Mouse (Mus musculus) small intestine, adult 2 months (tissue): ENCODE measurements around the gene Fgd2. TPM values are rescaled to one million over a fixed set of nuclear protein-coding genes. Genes with fewer than 3 reads are reported as not detected.

ENCODE experiments used
- H3K27ac ChIP-seq: fragments of 200-500 bp; 2 replicates; pipeline ENCODE4 v1.5.1; 2012; ENCODE audit warnings: low read depth, low read length, control low read depth, inconsistent platforms; ENCODE audit not compliant: insufficient read depth
- H3K27me3 ChIP-seq: fragments of 200-500 bp; 2 replicates; pipeline ENCODE4 v1.6.1; 2012; ENCODE audit warnings: mild to moderate bottlenecking, moderate library complexity, low read length, inconsistent platforms; ENCODE audit not compliant: control insufficient read depth, insufficient read depth
- H3K36me3 ChIP-seq: fragments of 200-500 bp; 2 replicates; pipeline ENCODE4 v1.6.1; 2012; ENCODE audit warnings: mild to moderate bottlenecking, low read length, control low read depth, inconsistent platforms; ENCODE audit not compliant: control insufficient read depth, insufficient read depth
- H3K4me1 ChIP-seq: fragments of 200-500 bp; 2 replicates; pipeline ENCODE4 v1.6.1; 2012; ENCODE audit warnings: low read length, inconsistent platforms, mixed read lengths; ENCODE audit not compliant: control insufficient read depth, insufficient read depth, insufficient read length
- H3K4me3 ChIP-seq: fragments of 200-500 bp; 2 replicates; pipeline ENCODE4 v1.5.1; 2012; ENCODE audit warnings: low read depth, mild to moderate bottlenecking, control low read depth, inconsistent platforms, low read length, moderate library complexity
- CTCF ChIP-seq: fragments of 200-500 bp; IDR thresholded peaks from 2 replicates; pipeline ENCODE4 v1.5.1; 2012; ENCODE audit warnings: low read depth, mild to moderate bottlenecking, control low read depth, inconsistent platforms, low read length, moderate library complexity, mixed read lengths; ENCODE audit not compliant: insufficient replicate concordance, insufficient read length; ENCODE audit errors: extremely low read depth
- POLR2A ChIP-seq: fragments of 200-500 bp; IDR thresholded peaks from 2 replicates; pipeline ENCODE4 v1.6.1; 2012; ENCODE audit warnings: low read depth, mild to moderate bottlenecking, control low read depth, inconsistent platforms, low read length, moderate library complexity
- WGBS: fragments of 180-500 bp; shearing (Covaris S2); methylation state at CpG from one replicate; pipeline ENCODE4 v1.1.7; 2018; 5-methylcytosine and 5-hydroxymethylcytosine counted together
- polyA plus RNA-seq: library from polyadenylated mRNA; depleted of rRNA; stranded (reverse); fragments of >200 nt; gene quantifications from 2 replicates; pipeline ENCODE4 v1.2.3, GENCODE M21; 2012

Fgd2 gene
- polyA plus RNA-seq, 1 experiment, result 16.3 TPM

- Histone ChIP-seq H3K36me3 (no peaks in the 10 kb centered on the region), H3K27me3 (no peaks in the 10 kb centered on the region), H3K4me3 (no peak overlapping the region), H3K27ac (no peak overlapping the region), H3K4me1 (peaks cover 5% of the 10 kb centered on the region)
- WGBS, result 58% methylated on average over 6 of the region's 6 CpGs
- TF ChIP-seq CTCF (no peak), POLR2A (no peak)
Observed at GRCm38 (mm10) chr17:29318731-29319250, 41.9 kb upstream of the Fgd2 start.

- TF ChIP-seq CTCF (no peak), POLR2A (no peak)
- H3K4me1 ChIP-seq, result peaks cover 5% of the 10 kb centered on the region
- H3K36me3 ChIP-seq, result no peaks in the 10 kb centered on the region
- 87% methylated on average over 7 of the region's 7 CpGs for WGBS
- H3K27ac ChIP-seq, result no peak overlapping the region
- H3K4me3 ChIP-seq, result no peak overlapping the region
- H3K27me3 ChIP-seq, result no peaks in the 10 kb centered on the region
Observed at GRCm38 (mm10) chr17:29319476-29319875, 41.2 kb upstream of the Fgd2 start.

GRCm38 (mm10) chr17:29319881-29320639 is 40.7 kb upstream of the Fgd2 start:
- Histone ChIP-seq H3K36me3 (no peaks in the 10 kb centered on the region), H3K27me3 (no peaks in the 10 kb centered on the region), H3K4me3 (no peak overlapping the region), H3K27ac (no peak overlapping the region), H3K4me1 (peaks cover 5% of the 10 kb centered on the region)
- WGBS, result 45% methylated on average over 8 of the region's 8 CpGs
- TF ChIP-seq POLR2A, result no peak
- TF ChIP-seq CTCF, result no peak

DNA sequence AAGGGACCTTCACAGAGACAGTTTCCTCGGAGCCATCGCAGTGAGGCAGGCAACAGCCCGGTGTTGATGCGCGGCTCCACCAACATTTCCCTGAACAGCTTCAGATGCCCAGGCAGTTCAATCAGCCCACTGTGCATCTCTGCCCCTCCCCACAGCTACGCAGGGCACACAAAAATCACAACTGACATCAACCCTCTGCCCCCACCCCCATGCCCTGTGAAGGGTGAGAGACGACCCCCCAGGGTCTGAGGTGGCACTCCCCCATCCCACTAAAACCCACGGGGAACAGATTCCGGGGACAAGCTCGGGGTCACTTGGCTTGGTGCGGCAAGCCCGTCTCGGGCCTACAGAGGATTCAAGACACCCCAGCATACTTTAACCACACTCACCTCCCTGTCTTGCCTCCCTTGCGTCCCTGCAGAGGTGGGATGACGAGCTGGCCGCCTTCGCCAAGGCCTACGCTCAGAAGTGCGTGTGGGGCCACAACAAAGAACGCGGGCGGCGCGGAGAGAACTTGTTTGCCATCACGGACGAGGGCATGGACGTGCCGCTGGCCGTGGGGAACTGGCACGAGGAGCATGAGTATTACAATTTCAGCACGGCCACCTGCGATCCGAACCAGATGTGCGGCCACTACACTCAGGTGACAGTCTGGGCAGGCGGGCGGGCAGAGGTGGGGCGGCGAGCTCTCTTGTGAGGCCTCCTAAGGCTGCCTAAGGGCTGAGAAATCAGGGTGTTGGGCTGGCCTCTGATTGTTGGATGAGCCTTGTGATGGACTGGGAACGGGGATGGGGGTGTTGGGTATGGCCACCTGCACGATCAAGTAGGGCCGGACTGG is 38.7 kb upstream of the Fgd2 start:
- no peak for TF ChIP-seq CTCF
- no peak for TF ChIP-seq POLR2A
- Histone ChIP-seq H3K4me1 (peaks cover 5% of the 10 kb centered on the region), H3K27me3 (no peaks in the 10 kb centered on the region; the same call in 1 of the 2 replicates), H3K36me3 (no peaks in the 10 kb centered on the region), H3K4me3 (peak overlapping the region; percentile 36), H3K27ac (no peak overlapping the region)
- 43% methylated on average over 41 of the region's 41 CpGs for WGBS

DNA sequence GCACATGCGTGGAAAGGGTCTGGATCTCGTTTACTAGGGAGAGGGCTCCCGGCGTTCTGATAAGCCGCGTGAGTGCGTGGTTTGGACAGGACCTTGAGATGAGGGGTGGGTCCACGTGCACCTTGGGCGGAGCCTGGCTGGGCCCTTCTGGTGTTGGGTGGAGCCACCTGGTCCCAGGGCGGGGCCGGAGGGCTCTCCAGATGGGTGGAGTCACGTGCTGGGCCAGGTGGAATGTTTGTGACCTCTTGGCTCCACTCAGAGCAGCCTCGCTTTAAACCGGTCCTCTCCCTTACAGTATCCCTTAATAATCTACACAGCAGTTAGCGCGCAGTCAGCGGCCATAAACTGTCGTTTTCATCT is 38.1 kb upstream of the Fgd2 start:
- peak overlapping the region; percentile 36 for H3K4me3 ChIP-seq
- no peak for TF ChIP-seq CTCF
- no peak for TF ChIP-seq POLR2A
- no peaks in the 10 kb centered on the region for H3K36me3 ChIP-seq
- no peaks in the 10 kb centered on the region; the same call in 1 of the 2 replicates for H3K27me3 ChIP-seq
- WGBS, result 18% methylated on average over 18 of the region's 18 CpGs
- no peak overlapping the region for H3K27ac ChIP-seq
- H3K4me1 ChIP-seq, result peaks cover 5% of the 10 kb centered on the region

DNA sequence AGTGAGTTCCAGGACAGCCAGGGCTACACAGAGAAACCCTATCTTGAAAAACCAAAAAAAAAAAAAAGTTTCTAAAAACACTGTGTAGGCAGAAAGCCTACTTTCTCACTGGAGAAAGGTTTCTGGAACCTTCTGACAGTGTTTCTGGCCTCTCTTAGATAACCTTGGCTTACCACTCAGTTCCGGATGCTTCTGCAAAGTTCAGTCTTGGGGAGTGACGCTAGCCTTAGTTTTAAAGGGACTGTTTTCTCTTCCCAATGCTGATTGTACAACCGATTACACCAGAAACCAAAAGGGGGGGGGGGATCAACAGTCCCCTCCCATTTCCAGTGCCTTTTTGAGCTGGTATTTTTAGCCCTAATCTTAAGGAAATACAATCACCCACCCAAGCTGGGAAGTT is 37.1 kb upstream of the Fgd2 start:
- H3K27ac ChIP-seq, result no peak overlapping the region
- no peaks in the 10 kb centered on the region; the same call in 1 of the 2 replicates for H3K27me3 ChIP-seq
- no peak overlapping the region for H3K4me3 ChIP-seq
- H3K4me1 ChIP-seq, result peaks cover 5% of the 10 kb centered on the region
- TF ChIP-seq POLR2A (no peak), CTCF (no peak)
- H3K36me3 ChIP-seq, result no peaks in the 10 kb centered on the region
- 94% methylated on average over 3 of the region's 3 CpGs for WGBS

GRCm38 (mm10) chr17:29325831-29326230 is 34.9 kb upstream of the Fgd2 start:
- 94% methylated on average over 13 of the region's 13 CpGs for WGBS
- TF ChIP-seq CTCF, result no peak
- no peak for TF ChIP-seq POLR2A
- no peaks in the 10 kb centered on the region; the same call in 1 of the 2 replicates for H3K27me3 ChIP-seq
- H3K4me1 ChIP-seq, result peaks cover 5% of the 10 kb centered on the region
- H3K36me3 ChIP-seq, result no peaks in the 10 kb centered on the region
- H3K27ac ChIP-seq, result no peak overlapping the region
- H3K4me3 ChIP-seq, result no peak overlapping the region
